15 mouse cellular contexts compared by ENCODE assay signal in genomic region chr1:31051370-31051921, GRCm38 (mm10).
DNase-seq lines count a peak whose midpoint lies in the region; ATAC-seq and TF ChIP-seq lines count a peak whose summit lies in the region.
"Had no signal": no experiment of that assay in that cellular context is flagged by ENCODE, and none has a peak within 500 bp of the region (broad histone marks: within the 10 kb centered on the region; RNA-seq: fewer than 3 reads in every experiment).

No protein-coding gene starts in this region.

- no peak overlapping the region for H3K4me3 ChIP-seq in kidney, embryonic 15.5 days (replicated peaks)
- no peak overlapping the region for H3K4me3 ChIP-seq in cerebellum, adult 2 months (replicated peaks; ENCODE audit: insufficient read depth, low read depth, low read length)
- H3K4me3 ChIP-seq: midbrain, embryonic 12.5 days; neural tube, embryonic 12.5 days had no signal

- no peaks in the 10 kb centered on the region for H3K9me3 ChIP-seq in kidney, embryonic 15.5 days (replicated peaks)
- H3K9me3 ChIP-seq: midbrain, embryonic 12.5 days; neural tube, embryonic 12.5 days had no signal

- intact Hi-C loops in heart, postnatal 10 days (cut with DNase I) = no loop called here

- no peak overlapping the region for H3K9ac ChIP-seq in kidney, embryonic 15.5 days
- H3K9ac ChIP-seq: midbrain, embryonic 12.5 days; neural tube, embryonic 12.5 days had no signal

- no peaks in the 10 kb centered on the region for H3K4me1 ChIP-seq in kidney, embryonic 15.5 days
- no peaks in the 10 kb centered on the region; the same call in 1 of the 2 replicates for H3K4me1 ChIP-seq in cerebellum, adult 2 months (ENCODE audit: control insufficient read depth, insufficient read depth, low read length)
- H3K4me1 ChIP-seq: midbrain, embryonic 12.5 days; neural tube, embryonic 12.5 days had no signal

- no peak for TF ChIP-seq CTCF in brain, embryonic 14.5 days (IDR thresholded peaks at IDR 0.05; ENCODE audit: borderline replicate concordance, extremely low read depth, insufficient read depth, insufficient read length)
- TF ChIP-seq CTCF in cerebellum, adult 2 months (IDR thresholded peaks at IDR 0.05; ENCODE audit: borderline replicate concordance, insufficient read depth, low read depth, low read length) = no peak

- 57% methylated on average over 5 of the region's 5 CpGs for WGBS in kidney, embryonic 15.5 days
- WGBS in cerebellum, adult 2 months = 90% methylated on average over 5 of the region's 5 CpGs

- peak; percentile 31 for DNase-seq in kidney, adult 11 months
- DNase-seq in adipocyte (ENCODE audit: low spot score) = peak; percentile 48
- peak; percentile 28 for DNase-seq in brain, embryonic 14.5 days (ENCODE audit: low read depth)
- DNase-seq in kidney, postnatal 25 days = peak; percentile 27 to 75
- no peak for DNase-seq in cerebellum, adult 2 months
- DNase-seq in heart, postnatal 10 days = no peak
- no peak for DNase-seq in B cell, adult 2 months
- DNase-seq: cerebellum, adult 11 months; heart, postnatal 4 days; thymus, adult 2 months had no signal

- TF ChIP-seq POLR2A in brain, embryonic 14.5 days (IDR thresholded peaks at IDR 0.05; ENCODE audit: borderline replicate concordance, extremely low read depth, insufficient read depth, insufficient read length, poor library complexity, severe bottlenecking) = no peak
- TF ChIP-seq POLR2A in cerebellum, adult 2 months (IDR thresholded peaks at IDR 0.05; ENCODE audit: borderline replicate concordance, insufficient read depth, low read length) = no peak

- no peak overlapping the region for H3K4me2 ChIP-seq in kidney, embryonic 15.5 days
- H3K4me2 ChIP-seq: midbrain, embryonic 12.5 days; neural tube, embryonic 12.5 days had no signal

- H3K36me3 ChIP-seq in kidney, embryonic 15.5 days = no peaks in the 10 kb centered on the region
- H3K36me3 ChIP-seq: midbrain, embryonic 12.5 days; neural tube, embryonic 12.5 days had no signal

- H3K27me3 ChIP-seq in kidney, embryonic 15.5 days = no peaks in the 10 kb centered on the region
- no peaks in the 10 kb centered on the region for H3K27me3 ChIP-seq in cerebellum, adult 2 months (ENCODE audit: control insufficient read depth, insufficient read depth, low read length)
- H3K27me3 ChIP-seq: midbrain, embryonic 12.5 days; neural tube, embryonic 12.5 days had no signal

- ATAC-seq in kidney, embryonic 15.5 days (replicated peaks; ENCODE audit: low FRiP score) = no peak
- ATAC-seq: activated CD4-positive, CD25-positive, alpha-beta regulatory T cell, adult 4 months; inflammation-experienced regulatory T-cells, adult 6 months had no signal

- no peak overlapping the region for H3K27ac ChIP-seq in kidney, embryonic 15.5 days
- H3K27ac ChIP-seq in cerebellum, adult 2 months (ENCODE audit: insufficient read depth, low read length) = no peak overlapping the region
- H3K27ac ChIP-seq: midbrain, embryonic 12.5 days; neural tube, embryonic 12.5 days had no signal

Comparison
In these comparisons a context has a peak if more than half of its experiments do, and no peak if none do; other contexts are left out.
1. DNase-seq: peak in kidney, adult 11 months (single experiment), adipocyte (single experiment), brain, embryonic 14.5 days (single experiment) and kidney, postnatal 25 days (2 of 2); none in cerebellum, adult 2 months (0 of 2), heart, postnatal 10 days (0 of 2) and B cell, adult 2 months (0 of 2).